Mouse (Mus musculus) layer of hippocampus, adult 2 months (tissue): ENCODE data around the gene 1810010H24Rik. TPM values are rescaled to one million over a fixed set of nuclear protein-coding genes. Genes with fewer than 3 reads are reported as not detected.
A peak's percentile ranks its signal among the peaks of the same experiment; 100 is the strongest.
"Not testable (repeated sequence)": the region's sequence is repeated elsewhere in the genome, so short reads cannot be mapped to it uniquely, and the experiment has no call there.

Experiments used
- DNase-seq, 2 experiments: peaks; one replicate each; pipeline ENCODE4 v3.0.0; 2022; ENCODE audit warnings: low spot score in 2 of 2
- H3K27ac ChIP-seq: fragments of 200-600 bp; 2 replicates; pipeline ENCODE4 v1.8.1; 2022
- H3K4me3 ChIP-seq: fragments of 200-600 bp; 2 replicates; pipeline ENCODE4 v1.8.1; 2022; ENCODE audit warnings: mild to moderate bottlenecking
- CTCF ChIP-seq: fragments of 200-600 bp; conservative IDR thresholded peaks from 2 replicates; pipeline ENCODE4 v1.8.1; 2022; ENCODE audit warnings: antibody characterized with exemption, mild to moderate bottlenecking, moderate library complexity
- total RNA-seq, 2 experiments: library from RNA; stranded (reverse); gene quantifications; 2 replicates each; pipeline ENCODE4 v1.2.3; 2021

1810010H24Rik gene
- total RNA-seq, 2 experiments from 2014 or later: 3.1 to 3.5 TPM

- H3K4me3 ChIP-seq: no peak overlapping the region
- no peak for DNase-seq
- peak; percentile 20; the same call in 1 of the 2 replicates for TF ChIP-seq CTCF
- no peak overlapping the region for H3K27ac ChIP-seq
Measured at GRCm38 (mm10) chr11:107017339-107017886, 8.1 kb upstream of the 1810010H24Rik start.

GRCm38 (mm10) chr11:107018606-107019005, 6.9 kb upstream of the 1810010H24Rik start:
- peak; percentile 67 for TF ChIP-seq CTCF
- H3K27ac ChIP-seq: no peak overlapping the region

GRCm38 (mm10) chr11:107019318-107019717, 6.2 kb upstream of the 1810010H24Rik start:
- Histone ChIP-seq H3K4me3 (no peak overlapping the region), H3K27ac (no peak overlapping the region)
- no peak for DNase-seq
- no peak for TF ChIP-seq CTCF

More at GRCm38 (mm10) chr11:107018606-107019005, 6.9 kb upstream of the 1810010H24Rik start:
- H3K4me3 ChIP-seq: no peak overlapping the region
- DNase-seq: no peak

- not testable (repeated sequence) for H3K27ac ChIP-seq, H3K4me3 ChIP-seq, DNase-seq
Measured at GRCm38 (mm10) chr11:107019722-107020121, 5.8 kb upstream of the 1810010H24Rik start.

GRCm38 (mm10) chr11:107022050-107022683, 3.3 kb upstream of the 1810010H24Rik start:
- TF ChIP-seq CTCF: no peak
- H3K4me3 ChIP-seq: no peak overlapping the region
- DNase-seq: no peak
- no peak overlapping the region for H3K27ac ChIP-seq

- TF ChIP-seq CTCF: no peak
- Histone ChIP-seq H3K4me3 (no peak overlapping the region), H3K27ac (no peak overlapping the region)
- no peak for DNase-seq
Measured at GRCm38 (mm10) chr11:107024406-107024805, 1.1 kb upstream of the 1810010H24Rik start.

- peak overlapping the region; percentile 22; the same call in 1 of the 2 replicates for H3K4me3 ChIP-seq
- TF ChIP-seq CTCF: no peak
- DNase-seq: no peak
- no peak overlapping the region for H3K27ac ChIP-seq
Measured at GRCm38 (mm10) chr11:107026554-107027430, 1.3 kb downstream of the 1810010H24Rik start.

- peak overlapping the region; percentile 91 for H3K27ac ChIP-seq
- H3K4me3 ChIP-seq: peak overlapping the region; percentile 82
- DNase-seq: peak; percentile 83 to 85
- no peak for TF ChIP-seq CTCF
Measured at GRCm38 (mm10) chr11:107027431-107028274, 2.2 kb downstream of the 1810010H24Rik start.

- no peak for TF ChIP-seq CTCF
- DNase-seq: no peak
Measured at GRCm38 (mm10) chr11:107028275-107028618, 2.8 kb downstream of the 1810010H24Rik start.

GRCm38 (mm10) chr11:107028754-107029153, 3.3 kb downstream of the 1810010H24Rik start:
- no peak for TF ChIP-seq CTCF
- no peak for DNase-seq
- Histone ChIP-seq H3K27ac (peak overlapping the region; percentile 91), H3K4me3 (peak overlapping the region; percentile 82)

More at GRCm38 (mm10) chr11:107028275-107028618, 2.8 kb downstream of the 1810010H24Rik start:
- Histone ChIP-seq H3K4me3 (peak overlapping the region; percentile 82), H3K27ac (peak overlapping the region; percentile 91)

GRCm38 (mm10) chr11:107029536-107029935, 4.1 kb downstream of the 1810010H24Rik start:
- no peak overlapping the region for H3K27ac ChIP-seq
- DNase-seq: no peak
- no peak for TF ChIP-seq CTCF

GRCm38 (mm10) chr11:107031635-107032034, 6.2 kb downstream of the 1810010H24Rik start:
- no peak for TF ChIP-seq CTCF
- no peak for DNase-seq
- no peak overlapping the region for H3K4me3 ChIP-seq
- H3K27ac ChIP-seq: no peak overlapping the region

More at GRCm38 (mm10) chr11:107029536-107029935, 4.1 kb downstream of the 1810010H24Rik start:
- no peak overlapping the region for H3K4me3 ChIP-seq
